Mouse (Mus musculus) C3H10T1/2 (cell line): Measurements from ENCODE around the gene Raph1. TPM values are rescaled to one million over a fixed set of nuclear protein-coding genes. Genes with fewer than 3 reads are reported as not detected.

Experiments used
- polyA plus RNA-seq, 2 experiments: library from polyadenylated mRNA; unstranded; fragments of >200 nt; fragmentation: generic; extraction: Trizol; gene quantifications; one replicate each; pipeline ENCODE4 v1.2.1; 2012; ENCODE audit warnings: missing spikeins in 2 of 2

Raph1 gene
- polyA plus RNA-seq: under 1 TPM; 0.64 to 0.90 TPM

GRCm38 (mm10) chr1:60566631-60567311 is at the start of gene Raph1:
Gene Raph1, minus strand, starts transcription at chr1:60567104.

Other genes starting within 250 kb of the Raph1 start
- 10 to 100 TPM in 1 of 2 experiments, 1 to 10 TPM in 1; 3.7 to 18.0 TPM for gene Cyp20a1, start 223.8 kb downstream of the Raph1 start, polyA plus RNA-seq
- gene Abi2, start 157.5 kb downstream of the Raph1 start, polyA plus RNA-seq: 1 to 10 TPM in 1 of 2 experiments, under 1 TPM in 1; 0.37 to 3.2 TPM
- not detected for gene Cd28, start 149.7 kb upstream of the Raph1 start, polyA plus RNA-seq